Mouse (Mus musculus): ENCODE measurements at regions not wholly inside any gene's neighbourhood (a gene's known extent, or its start where the extent isn't known, plus 50 kb on each side); places are given as distances from the start of the nearest gene placed in this dataset.

DNA sequence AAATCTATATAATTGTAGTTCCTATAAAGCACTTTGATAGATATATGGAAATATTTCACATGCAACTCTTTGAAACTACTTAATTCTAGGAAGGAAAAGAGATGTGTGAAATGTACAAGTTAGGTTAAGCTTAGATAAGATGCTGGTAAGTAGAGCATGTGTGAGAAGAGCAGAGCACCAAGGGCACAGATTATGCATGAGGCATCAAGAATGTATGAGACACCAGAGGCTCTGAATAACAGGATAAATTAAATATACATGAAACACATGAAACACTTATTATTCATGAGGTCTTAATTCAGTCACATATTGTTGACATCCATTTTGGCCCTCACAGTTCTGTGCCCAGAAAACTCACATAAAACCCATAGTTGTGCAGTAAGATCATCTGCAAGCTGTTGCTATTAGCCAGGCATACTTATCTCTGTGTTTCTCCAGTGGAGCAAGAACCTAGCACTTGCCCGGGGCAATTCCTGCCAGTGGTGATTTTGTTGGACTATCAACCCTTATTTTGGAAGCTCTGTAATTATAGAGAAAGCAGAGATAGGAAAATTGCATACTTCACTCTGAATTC, 556.1 kb downstream of the Plod2 start:
- no peak for DNase-seq (ENCODE audit: low spot score in 2 of 2)

DNA sequence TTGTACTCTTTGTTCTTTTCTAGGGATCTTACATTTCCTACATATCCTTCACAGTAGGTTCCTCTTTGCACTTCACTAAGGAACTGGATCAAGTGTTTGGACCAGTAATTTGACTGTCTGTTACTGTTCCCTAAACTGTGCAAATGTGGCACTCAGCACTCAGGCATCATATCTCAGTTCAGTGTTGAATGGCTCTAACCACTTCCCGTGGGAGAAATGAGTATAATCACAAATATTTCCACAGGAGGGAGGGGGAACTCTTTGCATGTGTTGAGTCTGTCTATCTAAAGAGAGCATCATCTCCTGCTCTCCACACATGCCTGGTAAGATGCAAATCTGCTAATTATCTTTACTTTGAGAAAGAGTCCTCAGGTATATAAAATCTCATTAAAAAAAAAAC, 588.5 kb downstream of the Plod2 start:
- DNase-seq (ENCODE audit: low spot score in 2 of 2): no peak

DNA sequence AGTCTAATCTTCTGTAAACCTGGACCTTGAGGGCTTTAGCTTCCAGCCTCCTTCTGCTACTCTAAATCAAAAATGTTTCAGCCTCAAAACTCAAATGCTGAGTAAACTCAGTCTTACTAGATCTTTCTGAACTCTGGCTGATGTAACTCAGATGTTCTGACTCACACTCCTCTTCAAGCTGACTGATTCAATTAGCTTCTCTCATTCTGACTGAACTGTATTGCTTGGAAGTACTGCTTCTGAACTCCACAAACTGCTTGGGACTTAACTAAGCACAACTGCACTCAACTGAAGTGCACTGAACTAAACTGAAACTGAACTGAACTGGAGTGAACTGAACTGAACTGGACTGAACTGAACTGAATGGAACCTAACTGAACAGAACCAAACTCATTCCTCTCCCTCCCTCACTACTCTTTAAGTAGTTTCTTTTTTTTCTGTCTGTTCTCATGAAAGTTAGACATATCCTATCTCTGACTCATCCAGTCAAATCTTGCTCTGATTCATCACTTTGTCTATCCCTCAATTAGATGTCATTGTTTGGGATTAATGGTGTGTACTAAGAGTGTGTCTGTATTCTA, 589.7 kb downstream of the Plod2 start:
- no peak for DNase-seq (ENCODE audit: low spot score in 2 of 2)

DNA sequence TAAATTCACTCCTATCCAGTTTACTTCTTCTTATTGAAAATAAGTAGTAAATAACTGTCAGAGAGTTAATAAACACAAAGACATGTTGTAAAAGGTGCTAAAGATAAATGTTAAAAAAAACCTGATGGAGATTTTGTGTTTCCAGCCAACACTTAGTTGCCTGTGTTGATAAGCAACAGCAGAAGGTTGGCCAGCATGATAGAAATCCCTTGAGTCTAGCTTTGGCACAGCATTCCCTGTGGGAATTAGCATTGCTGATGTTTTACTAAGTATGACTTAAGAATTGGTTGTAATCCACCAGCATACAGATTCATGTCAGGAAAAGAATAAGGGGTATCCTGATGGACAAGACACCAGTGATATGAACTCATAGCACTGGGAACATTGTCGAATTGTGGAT, 594.3 kb downstream of the Plod2 start:
- DNase-seq (ENCODE audit: low spot score in 2 of 2): no peak

DNA sequence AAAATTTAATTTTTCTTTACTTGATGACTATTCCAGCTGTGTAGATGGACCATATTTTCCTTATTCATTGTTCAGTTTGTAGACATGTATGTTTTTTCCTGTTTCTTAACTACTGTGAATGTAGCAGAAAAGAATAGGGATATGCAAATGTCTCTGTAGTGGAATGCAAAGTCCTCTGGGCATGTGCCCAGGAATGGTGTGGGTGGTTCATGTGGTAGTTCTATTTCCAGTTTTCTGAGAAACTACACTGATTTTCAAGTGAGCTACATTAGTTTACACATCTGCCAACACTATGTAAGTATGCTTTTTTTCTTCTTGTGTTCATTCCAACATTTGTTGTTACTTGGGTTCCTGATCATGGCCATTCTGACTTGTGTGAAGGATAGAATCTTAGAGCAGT, 628.0 kb downstream of the Plod2 start:
- no peak for DNase-seq (ENCODE audit: low spot score in 2 of 2)

DNA sequence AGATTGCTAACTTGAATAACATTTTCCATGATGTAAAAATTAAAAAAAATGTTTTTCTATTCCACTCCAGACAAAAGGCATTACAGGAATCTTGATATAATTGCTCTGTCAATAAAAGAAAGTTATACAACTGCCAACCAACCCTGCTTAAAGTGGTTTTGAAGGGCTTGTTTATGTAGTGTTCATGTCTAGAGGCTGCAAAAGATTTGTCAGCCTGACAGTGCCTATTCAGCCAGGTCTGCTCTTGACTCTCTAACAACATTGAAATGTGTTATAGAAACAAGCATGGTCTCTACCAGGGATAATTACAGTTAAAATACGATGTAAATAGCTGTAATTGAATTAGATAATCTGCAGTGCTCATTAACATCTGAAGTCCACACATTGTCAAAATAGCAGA, 644.6 kb downstream of the Plod2 start:
- DNase-seq (ENCODE audit: low spot score in 2 of 2): no peak

DNA sequence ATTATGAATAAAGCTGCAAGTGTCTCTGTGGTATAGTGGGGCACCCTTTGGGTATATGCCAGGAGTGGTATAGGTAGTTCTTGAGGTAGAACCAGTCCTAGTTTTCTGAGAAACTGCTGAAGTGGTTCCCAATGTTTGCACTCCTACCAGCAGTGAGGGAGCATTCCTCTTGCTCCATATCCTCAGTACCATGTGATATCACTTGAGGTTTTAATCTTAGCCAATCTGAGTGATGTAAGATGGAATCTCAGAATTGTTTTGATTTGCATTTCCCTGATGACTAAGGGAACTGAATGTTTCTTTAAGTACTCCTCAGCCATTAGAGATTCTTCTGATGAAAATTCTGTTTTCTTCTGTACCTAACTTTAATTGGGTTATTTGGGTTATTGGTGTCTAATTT, 690.5 kb downstream of the Plod2 start:
- no peak for DNase-seq (ENCODE audit: low spot score in 2 of 2)

DNA sequence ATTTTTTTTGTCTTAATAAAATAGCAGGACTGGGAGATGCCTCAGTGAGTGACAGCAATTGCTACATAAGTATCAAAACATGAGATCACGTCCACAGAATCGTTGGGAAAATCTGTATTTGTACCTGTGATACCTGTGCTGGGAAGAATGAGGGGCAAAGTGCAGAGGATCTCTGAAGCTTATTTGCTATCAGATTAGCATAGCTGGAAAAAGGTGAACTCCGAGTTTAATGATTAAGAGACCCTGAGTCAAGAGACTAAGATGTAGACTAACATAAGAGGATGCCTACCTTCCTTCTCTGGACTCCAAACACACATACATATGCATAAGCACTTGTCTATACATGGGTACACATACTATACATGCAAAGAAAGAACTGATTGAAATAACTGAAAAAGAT, 710.1 kb downstream of the Plod2 start:
- DNase-seq (ENCODE audit: low spot score in 2 of 2): no peak

DNA sequence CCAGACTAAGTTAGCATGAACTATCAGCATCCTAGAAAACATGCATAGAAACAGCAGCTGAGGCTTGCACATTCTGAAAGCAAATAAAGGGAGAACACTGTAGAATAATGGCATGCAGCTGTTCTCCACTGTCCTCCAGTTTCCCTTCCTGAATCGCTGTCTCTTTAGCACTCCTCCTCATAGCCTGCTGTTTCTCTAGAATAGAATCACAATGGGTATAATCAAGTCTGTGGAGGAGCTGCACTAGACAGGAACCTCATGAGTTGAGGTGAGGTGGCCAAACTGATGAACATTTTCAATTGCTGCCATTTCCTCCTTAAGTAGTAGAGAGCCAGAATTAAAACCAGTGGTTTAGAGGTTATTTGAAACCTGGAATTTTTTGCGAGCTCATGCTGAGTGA, 755.3 kb downstream of the Plod2 start:
- no peak for DNase-seq (ENCODE audit: low spot score in 2 of 2)

DNA sequence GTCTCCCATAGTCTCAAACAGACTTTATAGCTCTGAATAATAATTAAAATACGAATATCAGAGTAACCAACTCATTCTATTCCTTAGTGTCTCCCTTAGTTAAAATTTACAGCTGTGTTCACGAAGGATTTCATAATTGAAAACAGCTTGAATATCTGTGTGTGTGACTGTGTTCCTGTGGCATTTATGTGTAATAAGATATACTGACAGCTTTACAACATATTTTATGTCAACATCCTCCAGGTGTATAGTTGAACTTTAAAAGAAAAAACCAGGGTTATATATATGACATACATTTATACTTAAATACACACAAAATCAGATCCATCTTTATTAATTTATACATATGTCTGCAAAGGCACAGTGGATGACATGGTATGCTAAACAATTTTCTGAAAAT, 764.7 kb downstream of the Plod2 start:
- DNase-seq (ENCODE audit: low spot score in 2 of 2): no peak

DNA sequence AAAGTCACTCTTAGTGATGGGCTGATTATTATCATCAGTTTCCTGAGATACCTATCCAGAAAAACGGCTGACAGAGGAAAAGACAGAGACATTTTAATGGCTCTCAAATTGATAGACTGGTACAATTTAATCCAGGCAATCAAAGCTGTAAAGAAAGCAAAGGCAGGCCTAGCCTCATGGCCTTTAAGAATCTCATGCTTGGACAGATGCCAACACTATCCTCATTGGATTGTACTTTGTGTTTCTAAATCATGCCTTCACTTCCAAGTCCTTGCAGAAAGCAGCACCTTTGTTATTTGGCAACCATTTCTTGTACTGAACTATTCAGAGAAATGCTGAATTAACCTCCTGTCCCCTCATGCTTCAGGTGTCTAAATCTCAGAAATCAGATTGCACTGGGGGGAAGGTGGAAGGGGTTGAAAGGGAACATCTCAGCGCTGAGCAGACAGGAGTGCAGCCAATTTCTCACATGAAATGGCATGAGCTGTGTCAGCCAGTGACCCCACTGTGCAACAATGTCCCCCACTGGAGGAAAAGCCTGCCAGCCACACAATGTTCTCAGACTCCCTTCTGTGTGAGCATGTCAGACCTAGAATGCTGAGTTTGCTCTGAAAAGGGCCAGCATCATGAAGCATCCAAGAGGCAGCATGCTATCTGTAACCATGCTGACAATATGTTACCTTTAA, 787.1 kb downstream of the Plod2 start:
- DNase-seq (ENCODE audit: low spot score in 2 of 2): no peak

All from urinary bladder, postnatal 4 days (tissue).